Mouse (Mus musculus) cortical plate, adult 2 months (tissue): ENCODE measurements around the gene Kank1. TPM values are rescaled to one million over a fixed set of nuclear protein-coding genes. Genes with fewer than 3 reads are reported as not detected.

Experiments used
- H3K27ac ChIP-seq: fragments of 200-500 bp; 2 replicates; pipeline ENCODE4 v1.5.1; 2012; ENCODE audit warnings: low read length, control low read depth, inconsistent platforms; ENCODE audit not compliant: insufficient read depth
- H3K4me1 ChIP-seq: fragments of 200-500 bp; 2 replicates; pipeline ENCODE4 v1.6.1; 2011; ENCODE audit warnings: low read length; ENCODE audit not compliant: control insufficient read depth, insufficient read depth
- H3K4me3 ChIP-seq: fragments of 200-500 bp; 2 replicates; pipeline ENCODE4 v1.5.1; 2011; ENCODE audit warnings: mild to moderate bottlenecking, low read length, control low read depth; ENCODE audit not compliant: insufficient read depth
- CTCF ChIP-seq: fragments of 200-500 bp; IDR thresholded peaks from 2 replicates; pipeline ENCODE4 v1.5.1; 2011; ENCODE audit warnings: mild to moderate bottlenecking, control low read depth, low read length; ENCODE audit not compliant: insufficient read depth; ENCODE audit errors: extremely low read depth
- POLR2A ChIP-seq: fragments of 200-500 bp; IDR thresholded peaks from 2 replicates; pipeline ENCODE4 v1.6.1; 2011; ENCODE audit warnings: mild to moderate bottlenecking, low read length, control low read depth; ENCODE audit not compliant: insufficient read depth; ENCODE audit errors: extremely low read depth
- polyA plus RNA-seq: library from polyadenylated mRNA; depleted of rRNA; stranded (reverse); fragments of >200 nt; gene quantifications from 2 replicates; pipeline ENCODE4 v1.2.3, GENCODE M21; 2012

Kank1 gene
- polyA plus RNA-seq, 1 experiment = 13.7 TPM

- TF ChIP-seq CTCF (no peak; the same call in 1 of the 2 replicates), POLR2A (no peak)
- Histone ChIP-seq H3K4me1 (no peaks in the 10 kb centered on the region), H3K27ac (no peak overlapping the region), H3K4me3 (no peak overlapping the region)
Measured at GRCm38 (mm10) chr19:25373594-25373993, 136.8 kb downstream of the Kank1 start.

- TF ChIP-seq CTCF (no peak), POLR2A (no peak)
- Histone ChIP-seq H3K4me1 (no peaks in the 10 kb centered on the region), H3K4me3 (no peak overlapping the region), H3K27ac (no peak overlapping the region)
Measured at GRCm38 (mm10) chr19:25374191-25374590, 137.4 kb downstream of the Kank1 start.

GRCm38 (mm10) chr19:25374926-25375325 lies 138.2 kb downstream of the Kank1 start:
- TF ChIP-seq POLR2A (no peak), CTCF (no peak)
- Histone ChIP-seq H3K4me1 (no peaks in the 10 kb centered on the region), H3K27ac (no peak overlapping the region), H3K4me3 (no peak overlapping the region)

- no peak overlapping the region for H3K4me3 ChIP-seq
- H3K27ac ChIP-seq = no peak overlapping the region
- no peak for TF ChIP-seq CTCF
- TF ChIP-seq POLR2A = no peak
- H3K4me1 ChIP-seq = no peaks in the 10 kb centered on the region
Measured at GRCm38 (mm10) chr19:25376871-25377270, 140.1 kb downstream of the Kank1 start.

DNA sequence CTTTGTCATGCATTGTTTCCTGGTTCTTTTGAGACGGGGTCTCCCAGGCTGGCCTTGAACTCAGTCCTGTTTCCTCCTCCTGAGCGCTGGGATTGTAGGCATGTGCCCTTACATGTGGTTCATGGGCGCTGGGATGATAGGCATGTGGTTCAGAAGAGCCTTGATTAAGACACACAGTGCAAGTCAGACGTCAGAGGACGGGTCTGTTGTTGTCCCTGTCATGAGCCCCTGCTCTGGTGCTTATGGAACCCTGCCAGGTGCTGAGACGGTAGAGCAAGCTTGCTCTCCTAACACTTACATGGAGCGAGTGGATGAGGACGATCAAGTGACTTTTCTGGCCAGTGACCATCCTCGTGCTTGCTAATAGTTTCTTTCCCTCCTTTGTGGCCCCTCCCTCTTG lies 143.9 kb downstream of the Kank1 start:
- H3K4me1 ChIP-seq = no peaks in the 10 kb centered on the region
- no peak overlapping the region for H3K27ac ChIP-seq
- H3K4me3 ChIP-seq = no peak overlapping the region
- no peak for TF ChIP-seq POLR2A
- no peak for TF ChIP-seq CTCF

- TF ChIP-seq POLR2A (no peak), CTCF (no peak)
- Histone ChIP-seq H3K27ac (no peak overlapping the region), H3K4me3 (no peak overlapping the region), H3K4me1 (no peaks in the 10 kb centered on the region)
Measured at GRCm38 (mm10) chr19:25381972-25382371, 145.2 kb downstream of the Kank1 start.

GRCm38 (mm10) chr19:25382494-25382893 lies 145.7 kb downstream of the Kank1 start:
- no peaks in the 10 kb centered on the region for H3K4me1 ChIP-seq
- TF ChIP-seq CTCF (no peak), POLR2A (no peak)

DNA sequence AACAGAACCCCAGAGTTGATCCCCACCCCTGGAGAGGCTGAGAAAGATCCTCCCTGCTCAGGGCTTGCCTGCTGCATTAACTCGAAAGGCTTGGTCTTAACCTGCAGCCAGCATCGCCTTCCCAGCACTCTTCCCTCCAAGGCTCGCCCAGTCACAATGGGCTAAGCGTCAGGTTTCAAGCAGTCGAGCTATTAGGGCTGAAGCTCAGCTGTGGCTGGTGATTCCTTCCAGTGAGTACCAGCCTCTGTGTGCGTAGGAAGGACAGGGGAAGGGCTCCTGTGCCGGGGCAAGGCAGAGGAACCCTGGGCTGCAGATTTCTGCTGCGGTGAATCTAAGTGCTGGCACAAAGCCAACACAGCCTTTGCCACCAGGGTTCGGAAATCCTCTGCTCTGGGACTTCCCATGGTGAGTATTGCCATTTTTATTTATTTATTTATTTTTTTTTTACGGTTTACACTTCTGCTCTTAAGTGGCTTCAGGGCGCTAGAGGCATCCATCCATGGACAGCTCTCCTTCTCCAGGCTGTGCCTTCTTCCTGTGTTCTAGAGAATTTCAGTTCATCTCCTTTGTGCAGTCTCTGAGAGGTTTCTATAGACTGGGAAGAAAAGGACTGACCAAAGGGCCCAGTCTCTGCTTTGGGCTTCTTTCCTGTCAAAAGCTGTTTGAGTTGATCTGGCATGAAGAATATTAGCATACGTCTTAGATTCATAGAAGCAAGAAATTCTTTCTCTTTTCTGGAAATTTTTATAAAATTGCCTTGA lies 146.8 kb downstream of the Kank1 start:
- Histone ChIP-seq H3K27ac (no peak overlapping the region), H3K4me3 (no peak overlapping the region), H3K4me1 (no peaks in the 10 kb centered on the region)
- TF ChIP-seq CTCF (no peak), POLR2A (no peak)

More at GRCm38 (mm10) chr19:25382494-25382893, 145.7 kb downstream of the Kank1 start:
- Histone ChIP-seq H3K4me3 (no peak overlapping the region), H3K27ac (no peak overlapping the region)

DNA sequence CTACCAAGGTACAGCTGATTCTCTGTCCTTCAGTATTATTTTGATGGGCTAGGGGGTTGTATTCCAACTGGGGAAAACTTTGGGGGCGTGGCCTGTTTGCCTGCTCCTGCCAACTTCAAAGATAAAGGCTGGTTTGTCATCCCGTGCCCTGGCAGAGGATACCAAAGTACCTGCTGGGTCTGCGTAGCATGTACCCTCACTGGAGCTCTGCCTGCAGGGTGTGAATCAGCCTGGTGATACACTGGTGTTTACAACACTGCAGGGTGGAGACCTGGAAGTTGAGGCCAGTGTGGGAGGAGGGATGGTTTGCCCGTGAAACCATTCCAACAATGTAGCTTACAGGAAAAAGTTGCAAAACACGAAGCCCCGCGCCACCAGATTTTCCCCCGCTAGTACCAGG lies 149.2 kb downstream of the Kank1 start:
- TF ChIP-seq CTCF (no peak), POLR2A (no peak)
- Histone ChIP-seq H3K27ac (no peak overlapping the region), H3K4me3 (no peak overlapping the region), H3K4me1 (no peaks in the 10 kb centered on the region)

DNA sequence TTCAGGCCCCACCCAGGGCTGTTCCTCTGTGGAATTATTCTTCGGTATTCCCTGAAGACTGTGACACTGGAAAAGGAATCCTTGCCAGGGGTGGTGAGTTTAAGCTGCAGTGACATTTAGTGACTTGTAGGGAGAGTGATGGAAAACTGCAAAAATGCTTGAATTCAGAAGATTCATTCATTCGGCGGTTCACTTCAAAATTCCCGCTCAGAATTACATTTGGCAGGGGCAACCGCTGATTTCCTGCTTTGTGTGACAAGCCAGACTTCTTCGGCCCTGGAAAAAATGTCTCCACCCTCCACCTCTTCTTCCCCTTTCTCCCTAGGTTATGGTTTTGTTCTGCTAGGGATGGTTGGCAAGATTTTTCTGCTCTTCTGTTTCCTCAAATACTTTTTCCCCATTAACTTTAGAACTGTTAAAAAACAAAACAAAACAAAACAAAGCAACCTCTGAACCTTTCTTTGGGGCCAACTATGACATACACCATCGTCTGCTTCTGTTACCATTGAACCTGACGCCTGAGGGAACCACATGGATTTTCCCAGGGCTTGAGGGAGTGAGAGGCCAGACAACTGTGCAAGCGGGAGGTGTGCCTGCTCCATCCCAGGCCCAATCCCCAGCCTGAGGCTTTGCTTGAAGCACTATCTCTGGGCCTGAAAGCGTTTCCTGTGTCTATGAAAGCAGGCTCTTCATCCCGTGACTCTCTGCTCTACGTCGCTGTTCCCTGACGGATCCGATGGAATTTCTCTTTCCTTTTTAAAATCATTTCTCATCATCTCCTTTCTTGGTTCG lies 150.1 kb downstream of the Kank1 start:
- no peak overlapping the region for H3K4me3 ChIP-seq
- H3K4me1 ChIP-seq = no peaks in the 10 kb centered on the region
- TF ChIP-seq CTCF = no peak
- TF ChIP-seq POLR2A = no peak
- H3K27ac ChIP-seq = no peak overlapping the region
